Mouse (Mus musculus) myocyte (in vitro differentiated cells): ENCODE data around the gene Tmco1. TPM values are rescaled to one million over a fixed set of nuclear protein-coding genes. Genes with fewer than 3 reads are reported as not detected.

Experiments used
- H3K27me3 ChIP-seq: one replicate; pipeline ENCODE4 v1.6.1; 2011; ENCODE audit not compliant: control insufficient read depth, insufficient read depth, insufficient read length
- H3K36me3 ChIP-seq: one replicate; pipeline ENCODE4 v1.6.1; 2011; ENCODE audit not compliant: control insufficient read depth, insufficient read depth
- H3K4me2 ChIP-seq: one replicate; pipeline ENCODE4 v1.6.1; 2011; ENCODE audit warnings: low read depth, control low read depth
- H3K4me3 ChIP-seq: one replicate; pipeline ENCODE4 v1.5.1; 2011; ENCODE audit warnings: mild to moderate bottlenecking, control low read depth, moderate library complexity
- H3K79me2 ChIP-seq: one replicate; pipeline ENCODE4 v1.6.1; 2011; ENCODE audit not compliant: control insufficient read depth, insufficient read depth
- H3ac ChIP-seq: one replicate; pipeline ENCODE4 v1.6.1; 2011; ENCODE audit not compliant: control insufficient read depth, insufficient read length
- CEBPB ChIP-seq: IDR thresholded peaks from 2 replicates; pipeline ENCODE4 v1.6.1; 2011; ENCODE audit warnings: mild to moderate bottlenecking, moderate library complexity; ENCODE audit not compliant: poor library complexity, insufficient read depth, severe bottlenecking
- E2F4 ChIP-seq: IDR thresholded peaks from one replicate; pipeline ENCODE4 v1.6.1; 2011; ENCODE audit warnings: mild to moderate bottlenecking, control low read depth, moderate library complexity; ENCODE audit not compliant: insufficient read depth
- MAX ChIP-seq: IDR thresholded peaks from one replicate; pipeline ENCODE4 v1.6.1; 2011; ENCODE audit warnings: low read depth, mild to moderate bottlenecking, control low read depth
- MYOD1 ChIP-seq, 3 experiments: IDR thresholded peaks; one replicate each; pipeline ENCODE4 v1.6.1; 2011; ENCODE audit warnings: control low read depth in 2 of 3, low read depth in 2 of 3, mild to moderate bottlenecking in 2 of 3, moderate library complexity in 1 of 3; ENCODE audit not compliant: insufficient read length in 2 of 3, control insufficient read depth in 1 of 3
- MYOG ChIP-seq, 3 experiments: IDR thresholded peaks; one replicate each; pipeline ENCODE4 v1.6.1; 2011; ENCODE audit warnings: control low read depth in 2 of 3, low read depth in 2 of 3, mild to moderate bottlenecking in 2 of 3; ENCODE audit not compliant: insufficient read length in 2 of 3, control insufficient read depth in 1 of 3, insufficient read depth in 1 of 3
- POLR2A ChIP-seq: IDR thresholded peaks from one replicate; pipeline ENCODE4 v1.6.1; 2011; ENCODE audit warnings: low read depth, mild to moderate bottlenecking, control low read depth, moderate library complexity; ENCODE audit not compliant: insufficient read length
- POLR2AphosphoS2 ChIP-seq: IDR thresholded peaks from one replicate; pipeline ENCODE4 v1.6.1; 2011; ENCODE audit warnings: low read depth, control low read depth; ENCODE audit not compliant: insufficient read length
- REST ChIP-seq: IDR thresholded peaks from one replicate; pipeline ENCODE4 v1.6.1; 2011; ENCODE audit warnings: mild to moderate bottlenecking, control low read depth, moderate library complexity; ENCODE audit not compliant: insufficient read depth, insufficient read length
- SRF ChIP-seq: IDR thresholded peaks from one replicate; pipeline ENCODE4 v1.6.1; 2011; ENCODE audit warnings: low read depth; ENCODE audit not compliant: control insufficient read depth, insufficient read length
- TCF12 ChIP-seq: IDR thresholded peaks from one replicate; pipeline ENCODE4 v1.6.1; 2011; ENCODE audit warnings: mild to moderate bottlenecking, control low read depth; ENCODE audit not compliant: poor library complexity, insufficient read depth, severe bottlenecking
- TCF3 ChIP-seq: IDR thresholded peaks from one replicate; pipeline ENCODE4 v1.6.1; 2011; ENCODE audit warnings: low read depth, control low read depth; ENCODE audit not compliant: insufficient read length
- USF1 ChIP-seq: IDR thresholded peaks from one replicate; pipeline ENCODE4 v1.6.1; 2011; ENCODE audit warnings: low read depth, mild to moderate bottlenecking, control low read depth, moderate library complexity
- polyA plus RNA-seq: library from polyadenylated mRNA; unstranded; fragments of >200 nt; fragmentation: generic; extraction: Trizol; gene quantifications from one replicate; pipeline ENCODE4 v1.2.1, GENCODE M21; 2012; ENCODE audit warnings: missing spikeins

Gene Tmco1
- polyA plus RNA-seq, 1 experiment, result 57.2 TPM

DNA sequence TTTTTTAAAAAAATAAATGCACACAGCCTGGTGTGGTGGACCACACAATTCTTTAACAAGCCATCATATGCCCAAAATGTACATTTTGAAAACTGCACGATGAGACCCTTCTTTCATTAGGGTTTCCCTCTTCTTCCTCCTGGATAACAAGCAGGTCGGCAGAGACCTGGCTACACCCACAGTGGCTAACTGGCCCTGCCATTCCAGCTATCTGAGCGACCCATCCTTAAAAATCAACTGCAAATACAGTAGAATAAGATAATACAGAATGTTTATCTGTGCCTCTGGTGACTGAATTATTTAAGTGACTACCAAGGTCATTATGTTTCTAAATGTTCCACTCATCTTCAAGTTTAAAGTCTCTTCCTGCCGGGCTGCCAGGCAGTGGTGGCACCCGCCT, 25.4 kb upstream of the Tmco1 start:
- TF ChIP-seq MYOG (IDR thresholded peaks at IDR 0.05; ENCODE audit: control insufficient read depth in 1 of 3, insufficient read depth in 1 of 3, insufficient read length in 2 of 3, low read depth in 2 of 3) (no peak), MAX (no peak), CEBPB (no peak), TCF3 (no peak), REST (no peak), POLR2AphosphoS2 (no peak), E2F4 (no peak), SRF (no peak), POLR2A (no peak), TCF12 (no peak), USF1 (no peak), MYOD1 (IDR thresholded peaks at IDR 0.05; ENCODE audit: control insufficient read depth in 1 of 3, insufficient read length in 2 of 3, low read depth in 2 of 3) (no peak)
- Histone ChIP-seq H3K27me3 (no peaks in the 10 kb centered on the region), H3K4me3 (peak overlapping the region; percentile 70), H3K4me2 (peak overlapping the region; percentile 84), H3K36me3 (no peaks in the 10 kb centered on the region), H3K79me2 (peaks cover 59% of the 10 kb centered on the region), H3ac (no peak overlapping the region)

DNA sequence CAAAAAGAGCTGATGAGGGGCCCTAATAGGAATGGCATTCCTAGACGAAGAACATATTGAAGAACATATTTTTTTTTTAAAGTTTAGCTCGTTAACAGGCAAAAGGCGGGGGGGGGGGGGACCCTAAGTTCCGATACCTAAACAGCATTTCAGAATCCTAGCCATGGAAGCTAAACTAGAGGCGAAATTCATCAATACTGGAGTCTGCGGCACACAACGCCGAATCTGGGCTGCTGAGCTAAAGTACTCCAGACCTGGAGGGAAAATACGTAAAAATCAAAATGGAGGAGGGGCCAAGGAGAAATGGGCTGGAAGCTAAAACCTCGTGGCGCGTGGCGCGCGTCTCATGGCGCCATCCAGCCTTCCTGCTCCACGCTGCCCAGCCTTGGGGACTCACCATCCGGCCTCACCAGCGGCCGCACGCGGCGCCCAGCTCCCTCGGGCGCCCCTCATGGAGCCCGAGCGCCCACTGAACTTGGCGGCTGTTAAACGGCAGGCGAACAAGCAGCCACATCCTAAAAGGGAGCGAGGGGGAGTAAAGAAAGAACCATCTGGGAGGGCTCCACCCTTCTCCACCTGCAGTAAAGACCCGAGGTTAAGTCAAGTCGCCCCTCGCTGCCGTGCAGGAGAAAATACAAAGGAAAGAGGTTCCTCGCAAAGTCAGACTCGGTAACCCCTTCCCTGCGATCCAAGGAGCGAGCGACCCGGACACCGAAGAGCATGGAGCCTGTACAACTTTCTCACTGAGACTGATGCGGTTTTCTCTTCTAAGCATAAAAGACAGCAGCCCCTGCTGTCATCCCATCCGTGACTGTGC, 24.5 kb upstream of the Tmco1 start:
- Histone ChIP-seq H3K4me2 (peak overlapping the region; percentile 84), H3K4me3 (peak overlapping the region; percentile 70), H3K79me2 (peaks cover 50% of the 10 kb centered on the region), H3ac (peak overlapping the region; percentile 54), H3K36me3 (no peaks in the 10 kb centered on the region), H3K27me3 (no peaks in the 10 kb centered on the region)
- TF ChIP-seq MYOG (IDR thresholded peaks at IDR 0.05; ENCODE audit: control insufficient read depth in 1 of 3, insufficient read depth in 1 of 3, insufficient read length in 2 of 3, low read depth in 2 of 3), result peak in 1 of 3 experiments; percentile 6
- no peak for TF ChIP-seq CEBPB
- TF ChIP-seq MAX, result no peak
- no peak for TF ChIP-seq TCF3
- TF ChIP-seq POLR2AphosphoS2, result peak; percentile 52
- TF ChIP-seq POLR2A, result peak; percentile 82
- TF ChIP-seq TCF12, result no peak

- Histone ChIP-seq H3K27me3 (no peaks in the 10 kb centered on the region), H3K79me2 (peaks cover 43% of the 10 kb centered on the region), H3K36me3 (no peaks in the 10 kb centered on the region), H3K4me2 (peak overlapping the region; percentile 84), H3ac (peak overlapping the region; percentile 54), H3K4me3 (peak overlapping the region; percentile 70)
- TF ChIP-seq REST, result no peak
- no peak for TF ChIP-seq CEBPB
- no peak for TF ChIP-seq POLR2AphosphoS2
- TF ChIP-seq SRF, result no peak
- no peak for TF ChIP-seq TCF12
- TF ChIP-seq E2F4, result no peak
- no peak for TF ChIP-seq TCF3
- no peak for TF ChIP-seq MYOG (IDR thresholded peaks at IDR 0.05; ENCODE audit: control insufficient read depth in 1 of 3, insufficient read depth in 1 of 3, insufficient read length in 2 of 3, low read depth in 2 of 3)
- no peak for TF ChIP-seq USF1
- no peak for TF ChIP-seq MAX
- TF ChIP-seq POLR2A, result no peak
- no peak for TF ChIP-seq MYOD1 (IDR thresholded peaks at IDR 0.05; ENCODE audit: control insufficient read depth in 1 of 3, insufficient read length in 2 of 3, low read depth in 2 of 3)
These were observed 23.8 kb upstream of the Tmco1 start for GRCm38 (mm10) chr1:167284258-167284836.

- Histone ChIP-seq H3K27me3 (no peaks in the 10 kb centered on the region), H3K79me2 (peaks cover 38% of the 10 kb centered on the region), H3K4me2 (peak overlapping the region; percentile 88), H3K36me3 (no peaks in the 10 kb centered on the region), H3K4me3 (peak overlapping the region; percentile 70), H3ac (peak overlapping the region; percentile 54)
- peak in 1 of 3 experiments; percentile 18 for TF ChIP-seq MYOD1 (IDR thresholded peaks at IDR 0.05; ENCODE audit: control insufficient read depth in 1 of 3, insufficient read length in 2 of 3, low read depth in 2 of 3)
- peak; percentile 81 for TF ChIP-seq POLR2AphosphoS2
- no peak for TF ChIP-seq E2F4
- peak; percentile 92 for TF ChIP-seq POLR2A
- TF ChIP-seq CEBPB, result no peak
- TF ChIP-seq MYOG (IDR thresholded peaks at IDR 0.05; ENCODE audit: control insufficient read depth in 1 of 3, insufficient read depth in 1 of 3, insufficient read length in 2 of 3, low read depth in 2 of 3), result peak in 2 of 3 experiments; percentile 57 to 72
- TF ChIP-seq REST, result no peak
These were observed 23.3 kb upstream of the Tmco1 start for GRCm38 (mm10) chr1:167284837-167285319.

- H3K27me3 ChIP-seq, result no peaks in the 10 kb centered on the region
- no peaks in the 10 kb centered on the region for H3K36me3 ChIP-seq
- TF ChIP-seq USF1 (no peak), REST (no peak), MYOD1 (IDR thresholded peaks at IDR 0.05; ENCODE audit: control insufficient read depth in 1 of 3, insufficient read length in 2 of 3, low read depth in 2 of 3) (no peak), POLR2AphosphoS2 (no peak), E2F4 (no peak), TCF12 (no peak), CEBPB (no peak), POLR2A (no peak), MAX (no peak), MYOG (IDR thresholded peaks at IDR 0.05; ENCODE audit: control insufficient read depth in 1 of 3, insufficient read depth in 1 of 3, insufficient read length in 2 of 3, low read depth in 2 of 3) (no peak), SRF (no peak), TCF3 (no peak)
- H3K79me2 ChIP-seq, result peaks cover 35% of the 10 kb centered on the region
- peak within 1 kb of the TSS; percentile 70 for H3K4me3 ChIP-seq
- peak within 1 kb of the TSS; percentile 54 for H3ac ChIP-seq
- H3K4me2 ChIP-seq, result peak within 1 kb of the TSS; percentile 88
These were observed 23.0 kb upstream of the Tmco1 start, which contains the start of gene Uck2 for GRCm38 (mm10) chr1:167285320-167285355. TSS of gene Uck2 (minus strand) at chr1:167285320.
